Mouse (Mus musculus) myocyte (in vitro differentiated cells): ENCODE measurements at regions not wholly inside any gene's neighbourhood (a gene's known extent, or its start where the extent isn't known, plus 50 kb on each side); places are given as distances from the start of the nearest gene placed in this dataset.

Experiments used
- CEBPB ChIP-seq: IDR thresholded peaks from 2 replicates; pipeline ENCODE4 v1.6.1; 2011; ENCODE audit warnings: mild to moderate bottlenecking, moderate library complexity; ENCODE audit not compliant: poor library complexity, insufficient read depth, severe bottlenecking
- E2F4 ChIP-seq: IDR thresholded peaks from one replicate; pipeline ENCODE4 v1.6.1; 2011; ENCODE audit warnings: mild to moderate bottlenecking, control low read depth, moderate library complexity; ENCODE audit not compliant: insufficient read depth
- MAX ChIP-seq: IDR thresholded peaks from one replicate; pipeline ENCODE4 v1.6.1; 2011; ENCODE audit warnings: low read depth, mild to moderate bottlenecking, control low read depth
- MYOD1 ChIP-seq, 3 experiments: IDR thresholded peaks; one replicate each; pipeline ENCODE4 v1.6.1; 2011; ENCODE audit warnings: control low read depth in 2 of 3, low read depth in 2 of 3, mild to moderate bottlenecking in 2 of 3, moderate library complexity in 1 of 3; ENCODE audit not compliant: insufficient read length in 2 of 3, control insufficient read depth in 1 of 3
- MYOG ChIP-seq, 3 experiments: IDR thresholded peaks; one replicate each; pipeline ENCODE4 v1.6.1; 2011; ENCODE audit warnings: control low read depth in 2 of 3, low read depth in 2 of 3, mild to moderate bottlenecking in 2 of 3; ENCODE audit not compliant: insufficient read length in 2 of 3, control insufficient read depth in 1 of 3, insufficient read depth in 1 of 3
- POLR2A ChIP-seq: IDR thresholded peaks from one replicate; pipeline ENCODE4 v1.6.1; 2011; ENCODE audit warnings: low read depth, mild to moderate bottlenecking, control low read depth, moderate library complexity; ENCODE audit not compliant: insufficient read length
- POLR2AphosphoS2 ChIP-seq: IDR thresholded peaks from one replicate; pipeline ENCODE4 v1.6.1; 2011; ENCODE audit warnings: low read depth, control low read depth; ENCODE audit not compliant: insufficient read length
- REST ChIP-seq: IDR thresholded peaks from one replicate; pipeline ENCODE4 v1.6.1; 2011; ENCODE audit warnings: mild to moderate bottlenecking, control low read depth, moderate library complexity; ENCODE audit not compliant: insufficient read depth, insufficient read length
- SRF ChIP-seq: IDR thresholded peaks from one replicate; pipeline ENCODE4 v1.6.1; 2011; ENCODE audit warnings: low read depth; ENCODE audit not compliant: control insufficient read depth, insufficient read length
- TCF12 ChIP-seq: IDR thresholded peaks from one replicate; pipeline ENCODE4 v1.6.1; 2011; ENCODE audit warnings: mild to moderate bottlenecking, control low read depth; ENCODE audit not compliant: poor library complexity, insufficient read depth, severe bottlenecking
- TCF3 ChIP-seq: IDR thresholded peaks from one replicate; pipeline ENCODE4 v1.6.1; 2011; ENCODE audit warnings: low read depth, control low read depth; ENCODE audit not compliant: insufficient read length
- USF1 ChIP-seq: IDR thresholded peaks from one replicate; pipeline ENCODE4 v1.6.1; 2011; ENCODE audit warnings: low read depth, mild to moderate bottlenecking, control low read depth, moderate library complexity

GRCm38 (mm10) chr3:57094936-57095335 lies 206.9 kb downstream of the Tm4sf1 start:
- TF ChIP-seq POLR2A (no peak), E2F4 (no peak), POLR2AphosphoS2 (no peak), CEBPB (no peak), MYOD1 (IDR thresholded peaks at IDR 0.05; ENCODE audit: control insufficient read depth in 1 of 3, insufficient read length in 2 of 3, low read depth in 2 of 3) (no peak), MYOG (IDR thresholded peaks at IDR 0.05; ENCODE audit: control insufficient read depth in 1 of 3, insufficient read depth in 1 of 3, insufficient read length in 2 of 3, low read depth in 2 of 3) (no peak), MAX (no peak), SRF (no peak), USF1 (no peak), TCF12 (no peak), TCF3 (no peak), REST (no peak)
